Mouse (Mus musculus): ENCODE results near the gene Gas2l3. TPM values are rescaled to one million over a fixed set of nuclear protein-coding genes. Genes with fewer than 3 reads are reported as not detected.
A peak's percentile ranks its signal among the peaks of the same experiment; 100 is the strongest.

Gene Gas2l3
- polyA plus RNA-seq, 1 experiment from 2014 or later, result 24.0 TPM

DNA sequence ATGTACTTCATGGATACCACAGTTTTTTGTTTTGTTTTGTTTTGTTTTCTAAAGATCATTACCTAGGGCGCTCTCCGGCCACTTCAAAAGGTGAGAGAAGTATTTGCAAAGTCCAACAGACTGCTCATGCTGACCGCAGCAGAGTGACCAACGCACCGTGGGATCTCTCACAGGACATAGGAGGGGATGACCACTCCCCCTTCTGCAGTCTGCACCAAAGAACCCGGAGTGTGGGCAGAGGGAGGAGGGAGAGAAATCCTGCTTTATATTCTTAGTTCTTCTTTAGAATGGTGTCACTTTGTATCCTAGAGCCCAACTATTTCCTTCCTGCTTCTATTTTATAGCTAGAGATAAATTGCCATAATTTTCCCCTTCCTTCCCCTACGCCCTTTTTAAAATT, 48.4 kb downstream of the Gas2l3 start:
- Histone ChIP-seq H3K9ac (ENCODE audit: low read length) (no peak overlapping the region), H3K4me3 (ENCODE audit: control insufficient read depth in 1 of 2, insufficient read depth in 1 of 2, low read depth in 1 of 2, low read length in 2 of 2) (no peak overlapping the region), H3K27ac (replicated peaks in 1 of 2; ENCODE audit: control insufficient read depth in 1 of 2, insufficient read depth in 1 of 2, low read depth in 2 of 2, low read length in 2 of 2) (no peak overlapping the region), H3K9me3 (ENCODE audit: control insufficient read depth, low read length) (peaks cover 3% of the 10 kb centered on the region; the same call in 1 of the 2 replicates), H3K4me2 (ENCODE audit: low read length) (peak overlapping the region; percentile 39), H3K27me3 (ENCODE audit: control insufficient read depth, insufficient read depth, low read length) (no peaks in the 10 kb centered on the region), H3K36me3 (ENCODE audit: control insufficient read depth, insufficient read depth, low read length) (no peaks in the 10 kb centered on the region), H3K4me1 (ENCODE audit: control insufficient read depth in 2 of 2, insufficient read depth in 2 of 2, low read length in 2 of 2) (peaks cover 2 to 3% of the 10 kb centered on the region in 2 experiments; a peak in 2 of 4 replicates)
- ATAC-seq (ENCODE audit: insufficient number of reproducible peaks, insufficient read depth, low FRiP score, low read depth), result no peak
- WGBS, result 35% methylated on average over 7 of the region's 7 CpGs

DNA sequence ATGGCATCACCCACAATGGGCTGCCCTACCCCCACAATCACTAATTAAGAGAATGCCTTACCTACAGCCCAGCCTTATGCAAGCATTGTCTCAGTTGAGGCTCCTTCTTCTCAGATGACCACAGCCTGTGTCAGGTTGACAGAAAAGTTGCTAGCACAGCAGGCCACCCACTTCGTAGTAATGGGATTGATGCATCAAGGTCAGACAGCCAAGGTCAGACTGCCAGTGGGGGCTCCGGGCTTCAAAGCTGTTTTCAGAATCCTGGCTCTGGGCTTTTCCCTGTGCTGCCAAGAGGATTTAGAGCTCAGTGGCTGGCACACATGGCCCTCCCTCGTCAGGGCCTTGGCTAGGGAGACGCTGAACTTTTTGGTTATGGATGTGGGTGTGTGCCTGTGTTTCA, 51.1 kb downstream of the Gas2l3 start:
- H3K4me1 ChIP-seq (ENCODE audit: control insufficient read depth in 2 of 2, insufficient read depth in 2 of 2, low read length in 2 of 2), result peaks cover 2 to 3% of the 10 kb centered on the region in 2 experiments; a peak in 2 of 4 replicates
- WGBS, result 50% methylated on average over 4 of the region's 4 CpGs
- H3K36me3 ChIP-seq (ENCODE audit: control insufficient read depth, insufficient read depth, low read length), result no peaks in the 10 kb centered on the region
- no peaks in the 10 kb centered on the region for H3K9me3 ChIP-seq (ENCODE audit: control insufficient read depth, low read length)
- no peak overlapping the region for H3K27ac ChIP-seq (replicated peaks in 1 of 2; ENCODE audit: control insufficient read depth in 1 of 2, insufficient read depth in 1 of 2, low read depth in 2 of 2, low read length in 2 of 2)
- H3K9ac ChIP-seq (ENCODE audit: low read length), result no peak overlapping the region
- ATAC-seq (ENCODE audit: insufficient number of reproducible peaks, insufficient read depth, low FRiP score, low read depth), result no peak
- no peak overlapping the region for H3K4me2 ChIP-seq (ENCODE audit: low read length)
- H3K27me3 ChIP-seq (ENCODE audit: control insufficient read depth, insufficient read depth, low read length), result no peaks in the 10 kb centered on the region
- no peak overlapping the region for H3K4me3 ChIP-seq (ENCODE audit: control insufficient read depth in 1 of 2, insufficient read depth in 1 of 2, low read depth in 1 of 2, low read length in 2 of 2)

DNA sequence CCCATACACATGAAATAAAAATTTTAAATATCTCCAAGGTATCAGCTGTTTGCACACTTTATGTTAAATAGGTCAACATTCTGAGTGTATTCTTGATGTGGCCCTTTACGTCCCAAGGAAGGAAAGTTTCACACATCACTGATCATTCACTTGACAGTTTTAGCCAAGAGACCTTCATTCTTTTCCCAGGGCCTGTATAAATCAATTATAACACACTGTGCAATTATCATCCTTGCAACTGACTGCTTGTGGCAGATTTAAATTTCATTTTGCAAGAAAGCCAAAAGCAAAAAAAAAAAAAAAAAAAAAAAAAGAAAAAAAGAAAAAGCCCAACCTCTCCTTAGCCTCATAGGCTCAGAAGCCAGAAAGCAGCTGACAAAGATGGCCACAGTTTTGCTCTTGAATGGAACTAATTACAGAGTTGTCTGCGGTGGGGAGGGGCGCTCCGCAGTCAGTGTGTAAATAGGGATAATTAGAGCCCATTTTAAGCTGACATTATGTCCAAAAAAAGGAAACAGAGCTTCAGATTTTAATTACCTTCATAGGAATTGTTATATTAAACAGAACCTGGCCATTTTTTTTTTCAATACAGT, 52.1 kb downstream of the Gas2l3 start:
- peaks cover 2 to 3% of the 10 kb centered on the region in 2 experiments; a peak in 2 of 4 replicates for H3K4me1 ChIP-seq (ENCODE audit: control insufficient read depth in 2 of 2, insufficient read depth in 2 of 2, low read length in 2 of 2)
- WGBS, result 93% methylated on average over 4 of the region's 4 CpGs
- H3K4me2 ChIP-seq (ENCODE audit: low read length), result no peak overlapping the region
- H3K36me3 ChIP-seq (ENCODE audit: control insufficient read depth, insufficient read depth, low read length), result no peaks in the 10 kb centered on the region
- H3K9me3 ChIP-seq (ENCODE audit: control insufficient read depth, low read length), result no peaks in the 10 kb centered on the region
- H3K27me3 ChIP-seq (ENCODE audit: control insufficient read depth, insufficient read depth, low read length), result no peaks in the 10 kb centered on the region
- ATAC-seq (ENCODE audit: insufficient number of reproducible peaks, insufficient read depth, low FRiP score, low read depth), result no peak
- no peak overlapping the region for H3K4me3 ChIP-seq (ENCODE audit: control insufficient read depth in 1 of 2, insufficient read depth in 1 of 2, low read depth in 1 of 2, low read length in 2 of 2)
- H3K9ac ChIP-seq (ENCODE audit: low read length), result no peak overlapping the region
- no peak overlapping the region for H3K27ac ChIP-seq (replicated peaks in 1 of 2; ENCODE audit: control insufficient read depth in 1 of 2, insufficient read depth in 1 of 2, low read depth in 2 of 2, low read length in 2 of 2)

DNA sequence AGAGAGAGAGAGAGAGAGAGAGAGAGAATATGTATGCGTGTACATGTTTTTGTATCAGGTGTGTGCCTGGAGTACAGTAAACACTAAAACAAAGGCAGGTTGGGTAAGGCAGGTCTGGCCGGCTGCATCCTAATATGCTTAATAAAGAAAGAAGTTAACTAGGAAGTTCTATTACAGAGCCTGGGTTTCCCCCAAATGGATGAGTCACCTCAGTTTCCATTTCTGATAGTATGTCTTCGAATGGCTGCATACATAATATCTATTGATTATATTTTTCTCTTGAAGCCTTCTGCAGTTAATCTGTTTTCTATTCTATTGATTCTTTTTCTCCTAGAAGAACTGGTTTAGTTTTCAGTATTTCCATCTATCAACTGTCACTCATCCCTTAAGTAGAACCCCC, 57.3 kb downstream of the Gas2l3 start:
- H3K36me3 ChIP-seq (ENCODE audit: control insufficient read depth, insufficient read depth, low read length), result no peaks in the 10 kb centered on the region
- no peak overlapping the region for H3K4me3 ChIP-seq (ENCODE audit: control insufficient read depth in 1 of 2, insufficient read depth in 1 of 2, low read depth in 1 of 2, low read length in 2 of 2)
- no peak overlapping the region for H3K4me2 ChIP-seq (ENCODE audit: low read length)
- no peak overlapping the region for H3K9ac ChIP-seq (ENCODE audit: low read length)
- H3K27me3 ChIP-seq (ENCODE audit: control insufficient read depth, insufficient read depth, low read length), result no peaks in the 10 kb centered on the region
- 74% methylated on average over 3 of the region's 3 CpGs for WGBS
- H3K4me1 ChIP-seq (ENCODE audit: control insufficient read depth in 2 of 2, insufficient read depth in 2 of 2, low read length in 2 of 2), result no peaks in the 10 kb centered on the region
- ATAC-seq (ENCODE audit: insufficient number of reproducible peaks, insufficient read depth, low FRiP score, low read depth), result no peak
- H3K27ac ChIP-seq (replicated peaks in 1 of 2; ENCODE audit: control insufficient read depth in 1 of 2, insufficient read depth in 1 of 2, low read depth in 2 of 2, low read length in 2 of 2), result no peak overlapping the region
- H3K9me3 ChIP-seq (ENCODE audit: control insufficient read depth, low read length), result no peaks in the 10 kb centered on the region

DNA sequence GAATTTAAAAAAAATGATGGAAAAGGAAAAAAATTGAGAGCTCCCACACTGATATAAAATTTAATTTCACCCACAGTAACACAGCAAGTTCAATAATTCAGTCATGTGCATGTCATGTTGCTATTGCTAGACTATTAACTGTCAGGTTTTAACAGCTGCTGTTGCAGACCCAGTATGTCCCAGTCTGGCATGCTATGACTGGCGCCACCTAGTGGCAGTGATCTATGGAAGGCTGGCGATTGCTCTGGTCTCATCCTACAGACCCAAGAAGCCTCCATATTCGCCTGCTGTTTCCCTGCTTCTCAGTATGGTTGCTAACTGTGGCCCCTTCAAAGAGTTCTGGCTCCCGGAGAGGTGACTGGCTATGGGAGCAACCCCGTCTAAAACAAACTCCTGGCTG, 60.3 kb downstream of the Gas2l3 start:
- Histone ChIP-seq H3K9ac (ENCODE audit: low read length) (no peak overlapping the region), H3K36me3 (ENCODE audit: control insufficient read depth, insufficient read depth, low read length) (no peaks in the 10 kb centered on the region), H3K4me2 (ENCODE audit: low read length) (no peak overlapping the region), H3K27ac (replicated peaks in 1 of 2; ENCODE audit: control insufficient read depth in 1 of 2, insufficient read depth in 1 of 2, low read depth in 2 of 2, low read length in 2 of 2) (no peak overlapping the region), H3K9me3 (ENCODE audit: control insufficient read depth, low read length) (no peaks in the 10 kb centered on the region), H3K4me1 (ENCODE audit: control insufficient read depth in 2 of 2, insufficient read depth in 2 of 2, low read length in 2 of 2) (no peaks in the 10 kb centered on the region), H3K27me3 (ENCODE audit: control insufficient read depth, insufficient read depth, low read length) (no peaks in the 10 kb centered on the region), H3K4me3 (ENCODE audit: control insufficient read depth in 1 of 2, insufficient read depth in 1 of 2, low read depth in 1 of 2, low read length in 2 of 2) (no peak overlapping the region)
- WGBS, result 4% methylated on average over 5 of the region's 5 CpGs
- 0 out of 2 replicates have a peak, but pooled peaks have one; percentile 50 for ATAC-seq (ENCODE audit: insufficient number of reproducible peaks, insufficient read depth, low FRiP score, low read depth)

DNA sequence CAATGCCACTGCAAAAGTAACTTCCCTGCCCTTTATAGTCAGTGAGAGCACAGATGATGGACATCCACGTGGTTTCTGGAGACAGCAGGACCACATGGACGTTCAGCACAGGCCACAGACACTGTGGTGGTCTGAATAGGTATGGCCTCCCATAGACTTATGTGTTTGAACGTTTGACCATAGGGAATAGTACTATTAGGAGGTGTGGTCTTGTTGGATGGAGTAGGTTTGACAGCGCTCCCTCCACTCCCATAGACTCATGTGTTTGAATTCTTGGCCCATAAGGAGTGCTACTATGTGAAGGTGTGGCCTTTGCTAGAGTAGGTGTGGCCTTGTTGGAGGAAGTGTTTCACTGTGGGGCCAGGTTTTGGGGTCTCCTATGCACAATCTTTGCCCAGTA, 66.0 kb downstream of the Gas2l3 start:
- no peak for ATAC-seq (ENCODE audit: insufficient number of reproducible peaks, insufficient read depth, low FRiP score, low read depth)
- Histone ChIP-seq H3K9me3 (ENCODE audit: control insufficient read depth, low read length) (0 out of 2 replicates have a peak, but pooled peaks cover 3% of the 10 kb centered on the region), H3K4me1 (ENCODE audit: control insufficient read depth in 2 of 2, insufficient read depth in 2 of 2, low read length in 2 of 2) (no peaks in the 10 kb centered on the region), H3K27me3 (ENCODE audit: control insufficient read depth, insufficient read depth, low read length) (no peaks in the 10 kb centered on the region), H3K36me3 (ENCODE audit: control insufficient read depth, insufficient read depth, low read length) (no peaks in the 10 kb centered on the region), H3K27ac (replicated peaks in 1 of 2; ENCODE audit: control insufficient read depth in 1 of 2, insufficient read depth in 1 of 2, low read depth in 2 of 2, low read length in 2 of 2) (no peak overlapping the region), H3K9ac (ENCODE audit: low read length) (no peak overlapping the region), H3K4me3 (ENCODE audit: control insufficient read depth in 1 of 2, insufficient read depth in 1 of 2, low read depth in 1 of 2, low read length in 2 of 2) (no peak overlapping the region), H3K4me2 (ENCODE audit: low read length) (no peak overlapping the region)
- WGBS, result 72% methylated on average over 4 of the region's 4 CpGs

DNA sequence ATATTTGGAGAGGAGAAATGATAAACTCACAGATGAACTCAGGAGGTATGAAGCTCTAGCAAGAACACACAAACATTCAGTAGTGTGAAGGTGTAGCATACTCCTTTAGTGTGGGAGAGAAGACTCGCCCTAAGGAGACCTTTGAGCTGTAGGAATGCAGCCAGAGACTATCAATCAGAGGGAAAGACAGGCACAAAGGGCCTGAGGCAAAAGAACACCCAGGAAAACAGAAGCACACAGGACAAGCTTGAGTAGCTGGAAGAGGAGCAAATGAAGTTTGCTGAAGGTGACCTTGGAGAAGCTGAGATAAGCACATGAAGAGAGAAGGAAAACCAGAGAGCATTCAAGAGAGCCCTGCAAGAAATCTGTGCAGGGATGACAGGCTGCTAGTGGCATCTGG, 73.7 kb downstream of the Gas2l3 start:
- ATAC-seq (ENCODE audit: insufficient number of reproducible peaks, insufficient read depth, low FRiP score, low read depth), result no peak
- Histone ChIP-seq H3K27me3 (ENCODE audit: control insufficient read depth, insufficient read depth, low read length) (no peaks in the 10 kb centered on the region), H3K9me3 (ENCODE audit: control insufficient read depth, low read length) (no peaks in the 10 kb centered on the region), H3K9ac (ENCODE audit: low read length) (no peak overlapping the region), H3K4me3 (ENCODE audit: control insufficient read depth in 1 of 2, insufficient read depth in 1 of 2, low read depth in 1 of 2, low read length in 2 of 2) (no peak overlapping the region), H3K36me3 (ENCODE audit: control insufficient read depth, insufficient read depth, low read length) (no peaks in the 10 kb centered on the region), H3K4me1 (ENCODE audit: control insufficient read depth in 2 of 2, insufficient read depth in 2 of 2, low read length in 2 of 2) (0 out of 4 replicates have a peak, but pooled peaks cover 0 to 3% of the 10 kb centered on the region in 2 experiments), H3K27ac (replicated peaks in 1 of 2; ENCODE audit: control insufficient read depth in 1 of 2, insufficient read depth in 1 of 2, low read depth in 2 of 2, low read length in 2 of 2) (no peak overlapping the region), H3K4me2 (ENCODE audit: low read length) (no peak overlapping the region)
- WGBS, result 36% methylated on average over 1 of the region's 1 CpGs

DNA sequence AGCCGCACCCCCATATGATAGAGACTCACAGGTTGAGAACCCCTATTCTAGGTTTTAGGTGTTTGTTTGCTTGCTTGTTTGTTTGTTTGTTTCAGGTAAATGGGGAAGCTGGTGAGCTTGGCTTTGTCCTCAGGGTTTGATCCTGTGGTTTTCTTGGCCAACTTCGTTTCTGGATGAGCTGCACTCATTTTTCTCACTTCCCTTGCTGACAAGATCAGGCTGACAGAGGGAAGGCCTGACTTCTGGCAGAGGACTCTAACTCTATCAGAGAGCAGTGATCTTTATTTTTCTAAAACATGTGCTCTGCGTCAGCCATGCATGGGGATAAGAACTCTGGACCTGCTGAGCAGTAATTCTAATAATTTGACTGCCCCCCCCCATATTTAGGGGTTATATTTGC, 84.8 kb downstream of the Gas2l3 start:
- ATAC-seq (ENCODE audit: insufficient number of reproducible peaks, insufficient read depth, low FRiP score, low read depth), result no peak
- H3K4me2 ChIP-seq (ENCODE audit: low read length), result no peak overlapping the region
- no peak overlapping the region for H3K27ac ChIP-seq (replicated peaks in 1 of 2; ENCODE audit: control insufficient read depth in 1 of 2, insufficient read depth in 1 of 2, low read depth in 2 of 2, low read length in 2 of 2)
- no peak overlapping the region for H3K4me3 ChIP-seq (ENCODE audit: control insufficient read depth in 1 of 2, insufficient read depth in 1 of 2, low read depth in 1 of 2, low read length in 2 of 2)
- no peaks in the 10 kb centered on the region for H3K9me3 ChIP-seq (ENCODE audit: control insufficient read depth, low read length)
- H3K9ac ChIP-seq (ENCODE audit: low read length), result no peak overlapping the region
- no peaks in the 10 kb centered on the region for H3K27me3 ChIP-seq (ENCODE audit: control insufficient read depth, insufficient read depth, low read length)
- H3K36me3 ChIP-seq (ENCODE audit: control insufficient read depth, insufficient read depth, low read length), result no peaks in the 10 kb centered on the region
- H3K4me1 ChIP-seq (ENCODE audit: control insufficient read depth in 2 of 2, insufficient read depth in 2 of 2, low read length in 2 of 2), result no peaks in the 10 kb centered on the region
- 72% methylated on average over 3 of the region's 3 CpGs for WGBS
